Mouse (Mus musculus) myocyte (in vitro differentiated cells): ENCODE results near the gene Furin.

Experiments used
- E2F4 ChIP-seq: IDR thresholded peaks from one replicate; pipeline ENCODE4 v1.6.1; 2011; ENCODE audit warnings: mild to moderate bottlenecking, control low read depth, moderate library complexity; ENCODE audit not compliant: insufficient read depth
- MAX ChIP-seq: IDR thresholded peaks from one replicate; pipeline ENCODE4 v1.6.1; 2011; ENCODE audit warnings: low read depth, mild to moderate bottlenecking, control low read depth
- MYOD1 ChIP-seq, 3 experiments: IDR thresholded peaks; one replicate each; pipeline ENCODE4 v1.6.1; 2011; ENCODE audit warnings: control low read depth in 2 of 3, low read depth in 2 of 3, mild to moderate bottlenecking in 2 of 3, moderate library complexity in 1 of 3; ENCODE audit not compliant: insufficient read length in 2 of 3, control insufficient read depth in 1 of 3
- MYOG ChIP-seq, 3 experiments: IDR thresholded peaks; one replicate each; pipeline ENCODE4 v1.6.1; 2011; ENCODE audit warnings: control low read depth in 2 of 3, low read depth in 2 of 3, mild to moderate bottlenecking in 2 of 3; ENCODE audit not compliant: insufficient read length in 2 of 3, control insufficient read depth in 1 of 3, insufficient read depth in 1 of 3
- POLR2A ChIP-seq: IDR thresholded peaks from one replicate; pipeline ENCODE4 v1.6.1; 2011; ENCODE audit warnings: low read depth, mild to moderate bottlenecking, control low read depth, moderate library complexity; ENCODE audit not compliant: insufficient read length
- POLR2AphosphoS2 ChIP-seq: IDR thresholded peaks from one replicate; pipeline ENCODE4 v1.6.1; 2011; ENCODE audit warnings: low read depth, control low read depth; ENCODE audit not compliant: insufficient read length
- TCF12 ChIP-seq: IDR thresholded peaks from one replicate; pipeline ENCODE4 v1.6.1; 2011; ENCODE audit warnings: mild to moderate bottlenecking, control low read depth; ENCODE audit not compliant: poor library complexity, insufficient read depth, severe bottlenecking
- USF1 ChIP-seq: IDR thresholded peaks from one replicate; pipeline ENCODE4 v1.6.1; 2011; ENCODE audit warnings: low read depth, mild to moderate bottlenecking, control low read depth, moderate library complexity

DNA sequence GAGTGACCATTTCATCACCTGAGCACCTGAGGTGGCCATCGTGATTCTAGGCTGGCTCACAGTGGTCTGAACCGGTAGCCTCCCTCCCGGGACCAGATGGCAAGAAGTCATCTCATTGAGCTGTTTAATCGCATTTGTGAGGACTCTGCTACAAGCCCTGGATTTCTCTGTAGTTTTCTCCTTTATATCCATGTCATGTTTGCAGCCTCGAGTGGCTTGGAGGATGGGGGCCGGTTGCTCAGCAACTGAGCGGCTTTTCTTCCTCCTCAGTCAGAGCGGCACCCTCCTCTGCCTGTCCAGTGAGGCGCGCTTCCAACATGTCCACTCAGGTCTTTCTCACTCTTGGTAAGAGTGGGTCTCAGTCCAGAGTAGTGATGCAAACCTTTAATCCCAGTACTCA, 29.0 kb downstream of the Furin start:
- no peak for TF ChIP-seq POLR2A
- no peak for TF ChIP-seq USF1
- no peak for TF ChIP-seq E2F4
- TF ChIP-seq MAX, result no peak
- TF ChIP-seq MYOG (IDR thresholded peaks at IDR 0.05; ENCODE audit: control insufficient read depth in 1 of 3, insufficient read depth in 1 of 3, insufficient read length in 2 of 3, low read depth in 2 of 3), result no peak
- TF ChIP-seq MYOD1 (IDR thresholded peaks at IDR 0.05; ENCODE audit: control insufficient read depth in 1 of 3, insufficient read length in 2 of 3, low read depth in 2 of 3), result no peak
- no peak for TF ChIP-seq TCF12
- TF ChIP-seq POLR2AphosphoS2, result no peak
